Mouse (Mus musculus): Measurements from ENCODE around the gene Limch1.

DNA sequence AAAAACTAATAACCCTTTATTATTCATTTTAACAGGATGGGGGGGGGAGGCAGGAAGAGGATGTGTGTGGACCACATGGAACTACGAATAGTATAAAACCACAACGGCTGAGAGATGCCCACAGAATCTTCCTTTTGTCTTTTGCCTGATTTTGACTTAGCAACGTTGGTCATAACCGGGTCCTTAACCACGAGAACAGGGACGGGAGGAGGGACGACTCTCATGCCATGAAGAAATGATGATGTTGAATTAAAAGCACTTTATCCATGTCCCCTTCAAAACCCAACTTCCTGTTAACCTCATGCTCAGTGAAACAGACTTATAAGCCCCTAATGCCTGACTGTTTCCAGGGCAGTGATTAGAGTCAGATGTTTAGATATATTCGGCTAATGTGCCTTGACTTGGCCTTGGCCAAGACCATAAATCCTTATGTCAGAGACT, 41.0 kb downstream of the Limch1 start:
- TF ChIP-seq CTCF (IDR thresholded peaks at IDR 0.05; ENCODE audit: low read depth, low read length) (no peak), POLR2A (IDR thresholded peaks at IDR 0.05; ENCODE audit: borderline replicate concordance, low read depth, low read length) (no peak)

Measured in bone marrow macrophage, adult 2 months (primary cell).